Mouse (Mus musculus) hematopoietic stem cell, adult 5-6 weeks (primary cell): Measurements from ENCODE around the gene Caln1. TPM values are rescaled to one million over a fixed set of nuclear protein-coding genes. Genes with fewer than 3 reads are reported as not detected.

Experiments
- ATAC-seq, 2 experiments: fragments of 125-278 bp in 1 of 2; replicated peaks in 1 of 2; 2 replicates each; pipeline ENCODE4 v1.8.0; 2016 to 2017; ENCODE audit warnings: inconsistent platforms in 2 of 2, mild to moderate bottlenecking in 2 of 2, moderate number of reproducible peaks in 2 of 2, low read depth in 1 of 2, moderate TSS enrichment in 1 of 2; ENCODE audit not compliant: low FRiP score in 2 of 2, poor library complexity in 2 of 2, severe bottlenecking in 2 of 2, insufficient read depth in 1 of 2, low TSS enrichment in 1 of 2
- total RNA-seq: library from RNA; stranded (forward); fragments of 172-1452, 232-1000 nt; gene quantifications from 2 replicates; pipeline ENCODE4 v1.2.3, GENCODE M21; 2017

The Caln1 gene
- total RNA-seq, 1 experiment from 2014 or later = not detected

GRCm38 (mm10) chr5:130812556-130812955 lies 443.3 kb downstream of the Caln1 start:
- ATAC-seq = no peak

GRCm38 (mm10) chr5:130813089-130813488 lies 443.8 kb downstream of the Caln1 start:
- no peak for ATAC-seq

- no peak for ATAC-seq
Observed at GRCm38 (mm10) chr5:130815352-130815751, 446.1 kb downstream of the Caln1 start.

- ATAC-seq = no peak
Observed at GRCm38 (mm10) chr5:130820021-130820648, 450.9 kb downstream of the Caln1 start.

GRCm38 (mm10) chr5:130820661-130821060 lies 451.4 kb downstream of the Caln1 start:
- ATAC-seq = no peak

- no peak for ATAC-seq
Observed at GRCm38 (mm10) chr5:130825797-130826196, 456.5 kb downstream of the Caln1 start.

GRCm38 (mm10) chr5:130848562-130848961 lies 479.3 kb downstream of the Caln1 start:
- no peak for ATAC-seq

GRCm38 (mm10) chr5:130849610-130850009 lies 480.4 kb downstream of the Caln1 start:
- ATAC-seq = no peak

GRCm38 (mm10) chr5:130852182-130852581 lies 482.9 kb downstream of the Caln1 start:
- ATAC-seq = no peak

- peak; percentile 76 to 82 for ATAC-seq
Observed at GRCm38 (mm10) chr5:130853371-130853770, 484.1 kb downstream of the Caln1 start.

GRCm38 (mm10) chr5:130854430-130854829 lies 485.2 kb downstream of the Caln1 start:
- no peak for ATAC-seq

GRCm38 (mm10) chr5:130858148-130858547 lies 488.9 kb downstream of the Caln1 start:
- peak; percentile 44 to 67; a peak in 3 of 4 replicates for ATAC-seq

- ATAC-seq = no peak
Observed at GRCm38 (mm10) chr5:130858706-130859105, 489.5 kb downstream of the Caln1 start.

GRCm38 (mm10) chr5:130859736-130860135 lies 490.5 kb downstream of the Caln1 start:
- no peak for ATAC-seq

GRCm38 (mm10) chr5:130862302-130862701 lies 493.0 kb downstream of the Caln1 start:
- no peak for ATAC-seq

GRCm38 (mm10) chr5:130869869-130870268 lies 500.6 kb downstream of the Caln1 start:
- ATAC-seq = no peak

GRCm38 (mm10) chr5:130871086-130871485 lies 501.8 kb downstream of the Caln1 start:
- no peak for ATAC-seq

- no peak for ATAC-seq
Observed at GRCm38 (mm10) chr5:130875391-130875790, 506.1 kb downstream of the Caln1 start.

GRCm38 (mm10) chr5:130880331-130880730 lies 511.1 kb downstream of the Caln1 start:
- ATAC-seq = no peak
